Mouse (Mus musculus) activated CD4-positive, CD25-positive, alpha-beta regulatory T cell, adult 4 months (primary cell): ENCODE results near the gene Tmem132b. TPM values are rescaled to one million over a fixed set of nuclear protein-coding genes. Genes with fewer than 3 reads are reported as not detected.

Experiments
- ATAC-seq: one replicate; pipeline ENCODE4 v1.8.0; 2017
- polyA plus RNA-seq, 2 experiments: library from polyadenylated mRNA; unstranded; fragments of 100-300 nt; shearing (Covaris generic); gene quantifications; one replicate each; pipeline ENCODE4 v1.2.1; 2017

The Tmem132b gene
- polyA plus RNA-seq, 2 experiments from 2014 or later, result not detected

- no peak for ATAC-seq
Measured at GRCm38 (mm10) chr5:125583298-125583697, 51.7 kb downstream of the Tmem132b start.

DNA sequence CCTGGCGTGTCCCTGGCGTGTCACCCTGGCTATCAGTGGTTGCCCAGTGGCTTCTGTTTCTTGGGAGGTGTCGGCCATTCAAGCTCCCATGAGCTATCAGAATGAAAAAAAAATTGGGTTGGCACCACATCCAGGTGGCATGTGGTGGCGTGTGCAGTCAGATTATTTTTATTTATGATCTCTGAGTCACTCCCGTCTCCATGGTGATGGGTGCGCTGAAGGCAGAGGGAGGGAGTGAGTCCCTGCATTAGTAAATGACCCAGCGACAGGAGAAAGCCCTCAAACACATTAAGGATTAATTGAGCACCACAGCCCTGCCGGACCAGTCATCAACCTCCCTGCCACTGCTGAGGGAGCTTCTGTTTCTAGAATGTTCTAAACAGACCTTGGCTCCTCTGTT is 52.3 kb downstream of the Tmem132b start:
- ATAC-seq, result no peak

DNA sequence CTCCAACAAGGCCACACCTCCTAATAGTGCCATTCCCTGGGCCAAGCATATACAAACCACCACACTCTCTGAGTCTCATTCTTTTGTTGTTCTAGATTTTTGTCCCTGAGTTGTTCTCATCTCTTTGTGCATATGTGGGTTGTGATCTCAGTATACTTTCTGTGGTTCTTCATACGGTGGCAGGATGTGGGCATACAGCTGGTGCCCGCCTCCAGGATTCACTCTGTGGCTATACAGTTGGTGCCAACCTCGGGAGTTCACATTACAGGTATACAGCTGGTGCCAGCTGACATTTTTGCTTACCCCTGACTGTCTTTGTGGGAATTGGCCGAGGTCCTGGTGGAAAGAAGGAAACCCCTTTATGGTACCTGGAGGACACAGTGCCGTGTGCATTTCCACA is 53.6 kb downstream of the Tmem132b start:
- ATAC-seq, result no peak

- ATAC-seq, result no peak
Measured at GRCm38 (mm10) chr5:125588203-125588602, 56.6 kb downstream of the Tmem132b start.

GRCm38 (mm10) chr5:125588876-125589667 is 57.5 kb downstream of the Tmem132b start:
- no peak for ATAC-seq

GRCm38 (mm10) chr5:125598056-125598455 is 66.5 kb downstream of the Tmem132b start:
- ATAC-seq, result no peak

DNA sequence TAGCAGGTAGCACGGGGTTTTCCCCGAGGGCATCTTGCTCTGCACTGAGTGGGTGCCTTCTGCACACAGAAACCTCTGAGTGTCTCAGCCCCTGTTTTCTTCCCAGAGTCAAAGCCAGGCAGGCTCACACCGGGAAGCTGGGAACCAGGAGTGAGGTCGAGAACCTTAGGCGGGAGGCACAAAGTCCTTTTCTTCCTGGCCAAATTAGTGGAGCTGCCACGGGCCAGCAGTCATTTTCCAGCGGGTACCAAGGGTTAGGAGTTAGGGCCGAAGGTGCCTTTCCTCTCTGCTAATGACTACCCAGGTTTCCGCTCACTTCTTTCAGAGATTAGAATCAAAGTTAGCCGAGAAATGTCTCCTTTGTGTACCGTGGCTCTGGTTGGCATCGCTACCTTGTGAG is 75.6 kb downstream of the Tmem132b start:
- no peak for ATAC-seq

GRCm38 (mm10) chr5:125609968-125610367 is 78.4 kb downstream of the Tmem132b start:
- ATAC-seq, result no peak

- no peak for ATAC-seq
Measured at GRCm38 (mm10) chr5:125612460-125612859, 80.9 kb downstream of the Tmem132b start.

- ATAC-seq, result no peak
Measured at GRCm38 (mm10) chr5:125613136-125613535, 81.6 kb downstream of the Tmem132b start.

- ATAC-seq, result no peak
Measured at GRCm38 (mm10) chr5:125614348-125614747, 82.8 kb downstream of the Tmem132b start.

GRCm38 (mm10) chr5:125617050-125617449 is 85.5 kb downstream of the Tmem132b start:
- no peak for ATAC-seq

DNA sequence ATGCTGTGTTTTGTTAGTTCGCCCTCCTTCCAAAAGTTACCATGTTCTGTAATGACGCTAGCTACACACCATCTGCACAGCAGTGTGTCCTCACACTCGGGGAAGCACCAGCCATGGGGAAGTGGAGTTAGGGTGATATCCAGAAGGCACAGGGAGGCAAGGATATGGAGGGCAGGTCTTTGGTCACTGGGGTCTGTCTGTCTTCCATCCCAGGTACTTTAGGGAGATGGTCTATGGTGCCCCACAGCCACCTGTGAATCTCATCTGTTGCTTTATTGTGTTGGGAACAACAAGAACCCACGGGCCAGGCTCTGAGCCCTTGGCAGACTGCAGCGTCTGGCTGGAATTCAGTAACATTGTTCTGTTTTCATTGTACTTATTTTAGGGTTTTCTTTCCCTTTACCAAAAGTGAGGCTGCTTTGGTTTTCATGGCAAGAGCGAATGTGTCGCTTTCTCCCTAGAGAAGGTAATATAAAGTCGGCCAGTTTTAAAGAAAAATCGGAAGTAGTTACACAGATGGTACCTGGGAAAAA is 96.3 kb downstream of the Tmem132b start:
- no peak for ATAC-seq

DNA sequence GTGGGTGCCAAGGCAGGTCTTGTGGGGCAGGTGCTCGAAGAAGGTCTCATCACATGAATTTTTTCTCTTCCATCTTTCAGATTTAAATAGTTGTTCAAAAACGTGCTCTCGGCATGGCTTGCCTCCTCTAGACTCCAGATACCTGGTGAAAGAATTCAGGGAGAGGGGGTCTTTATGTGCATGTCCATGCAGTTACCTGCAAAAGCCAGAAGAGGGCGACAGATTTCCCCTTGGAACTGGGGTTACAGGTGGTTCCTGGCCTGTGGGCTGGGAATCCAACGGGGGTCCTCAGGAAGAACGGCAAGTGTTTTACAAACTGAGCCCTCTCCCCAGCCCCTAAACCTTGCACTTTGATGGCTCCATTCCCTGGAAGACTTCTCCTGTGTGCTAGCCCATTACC is 103.1 kb downstream of the Tmem132b start:
- ATAC-seq, result no peak

GRCm38 (mm10) chr5:125640966-125641365 is 109.4 kb downstream of the Tmem132b start:
- no peak for ATAC-seq

- ATAC-seq, result no peak
Measured at GRCm38 (mm10) chr5:125641531-125642147, 110.1 kb downstream of the Tmem132b start.

GRCm38 (mm10) chr5:125648236-125648635 is 116.7 kb downstream of the Tmem132b start:
- no peak for ATAC-seq

DNA sequence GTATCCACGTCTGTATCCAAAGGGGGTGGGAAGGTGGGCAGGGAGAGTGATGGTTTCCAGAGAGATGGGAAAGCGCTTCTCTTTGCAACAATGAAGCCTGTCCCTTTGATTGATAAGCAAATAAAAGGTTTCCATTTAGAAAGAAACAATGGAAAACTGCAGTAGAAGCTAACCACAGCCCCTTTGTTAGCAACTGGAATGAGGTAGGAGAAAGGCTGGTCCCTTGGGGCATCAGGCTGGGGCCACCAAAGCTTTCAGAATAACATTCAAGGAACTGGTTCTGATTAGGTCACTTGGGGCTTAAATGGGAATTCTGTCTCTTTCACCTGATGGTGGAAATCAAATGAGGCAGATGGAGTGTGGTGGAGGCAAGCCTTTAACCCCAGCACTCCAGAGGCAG is 118.4 kb downstream of the Tmem132b start:
- ATAC-seq, result no peak

GRCm38 (mm10) chr5:125658101-125658500 is 126.5 kb downstream of the Tmem132b start:
- no peak for ATAC-seq

- ATAC-seq, result no peak
Measured at GRCm38 (mm10) chr5:125658959-125659749, 127.6 kb downstream of the Tmem132b start.

- ATAC-seq, result no peak
Measured at GRCm38 (mm10) chr5:125675623-125676022, 144.0 kb downstream of the Tmem132b start.

GRCm38 (mm10) chr5:125676025-125676623 is 144.6 kb downstream of the Tmem132b start:
- no peak for ATAC-seq

DNA sequence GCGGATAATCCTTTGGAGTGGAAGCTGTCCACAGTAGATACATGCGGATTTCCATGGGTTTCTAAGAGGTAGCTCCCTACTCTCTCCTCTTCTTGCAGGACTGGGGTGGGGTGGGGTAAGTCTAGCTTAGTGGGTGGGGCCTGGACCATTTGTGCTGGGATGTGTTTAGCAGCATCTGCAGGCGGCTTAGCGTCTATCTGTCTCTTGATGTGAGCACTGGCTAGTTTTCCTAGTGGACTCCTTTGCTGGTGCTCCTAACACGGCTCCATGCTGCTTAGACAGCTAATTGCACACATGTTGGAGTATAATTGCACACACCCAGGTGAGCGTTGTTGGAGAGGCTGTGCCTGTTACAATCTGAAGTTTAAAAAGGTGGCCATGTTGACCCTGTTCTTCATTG is 149.3 kb downstream of the Tmem132b start:
- no peak for ATAC-seq
